ENCODE assay signal across 11 mouse cellular contexts in genomic region chr2:161808086-161808801, GRCm38 (mm10).
A peak's percentile ranks its signal among the peaks of the same experiment; 100 is the strongest.
DNase-seq lines count a peak whose midpoint lies in the region; ATAC-seq and TF ChIP-seq lines count a peak whose summit lies in the region.
"Had no signal": no experiment of that assay in that cellular context is flagged by ENCODE, and none has a peak within 500 bp of the region (broad histone marks: within the 10 kb centered on the region; RNA-seq: fewer than 3 reads in every experiment).

No protein-coding gene starts in this region.

- H3K27ac ChIP-seq in hindbrain, postnatal 0 days = no peak overlapping the region
- no peak overlapping the region for H3K27ac ChIP-seq in hindbrain, embryonic 13.5 days
- H3K27ac ChIP-seq: hindbrain, embryonic 12.5 days had no signal

- no peak for TF ChIP-seq CTCF in hindbrain, postnatal 0 days (IDR thresholded peaks at IDR 0.05; ENCODE audit: low read depth)

- ATAC-seq in hindbrain, postnatal 0 days = no peak
- ATAC-seq in hindbrain, embryonic 13.5 days (ENCODE audit: low FRiP score) = no peak
- no peak for ATAC-seq in erythroid progenitor cell, adult 5-6 weeks (replicated peaks; ENCODE audit: low FRiP score, poor library complexity, severe bottlenecking)
- ATAC-seq: activated CD4-positive, CD25-positive, alpha-beta regulatory T cell, adult 4 months had no signal

- no peak overlapping the region for H3K4me3 ChIP-seq in hindbrain, postnatal 0 days (ENCODE audit: low read length)
- H3K4me3 ChIP-seq in hindbrain, embryonic 13.5 days = no peak overlapping the region
- H3K4me3 ChIP-seq: hindbrain, embryonic 12.5 days had no signal

- H3K4me1 ChIP-seq in hindbrain, postnatal 0 days (ENCODE audit: insufficient read depth, low read length) = no peaks in the 10 kb centered on the region
- peaks cover 9% of the 10 kb centered on the region for H3K4me1 ChIP-seq in hindbrain, embryonic 13.5 days (replicated peaks)

- peak; percentile 12 for DNase-seq in adrenal gland, postnatal 10 days
- DNase-seq in adrenal gland, adult 2 months = no peak
- peak; percentile 50 for DNase-seq in hindbrain, postnatal 0 days (ENCODE audit: low spot score)
- peak; percentile 4 for DNase-seq in ovary, postnatal 36 days (ENCODE audit: low spot score)
- DNase-seq in ovary, postnatal 10 days (ENCODE audit: low spot score) = no peak
- DNase-seq in right cerebral cortex, postnatal 36 days (ENCODE audit: low spot score in 2 of 2) = peak; percentile 41 to 64
- DNase-seq: liver had no signal

- no peaks in the 10 kb centered on the region for H3K9me3 ChIP-seq in hindbrain, postnatal 0 days (ENCODE audit: low read length)
- H3K9me3 ChIP-seq in hindbrain, embryonic 13.5 days = no peaks in the 10 kb centered on the region
- H3K9me3 ChIP-seq: hindbrain, embryonic 12.5 days had no signal

- WGBS in hindbrain, postnatal 0 days = 62% methylated on average over 9 of the region's 9 CpGs
- 80% methylated on average over 9 of the region's 9 CpGs for WGBS in hindbrain, embryonic 13.5 days

- no peaks in the 10 kb centered on the region for H3K27me3 ChIP-seq in hindbrain, postnatal 0 days (ENCODE audit: insufficient read depth, low read length)
- no peaks in the 10 kb centered on the region for H3K27me3 ChIP-seq in hindbrain, embryonic 13.5 days
- H3K27me3 ChIP-seq: hindbrain, embryonic 12.5 days had no signal

- H3K4me2 ChIP-seq in hindbrain, postnatal 0 days (ENCODE audit: low read depth, low read length) = no peak overlapping the region
- no peak overlapping the region for H3K4me2 ChIP-seq in hindbrain, embryonic 13.5 days
- H3K4me2 ChIP-seq: hindbrain, embryonic 12.5 days had no signal

- no peaks in the 10 kb centered on the region for H3K36me3 ChIP-seq in hindbrain, postnatal 0 days (ENCODE audit: insufficient read depth, low read length)
- no peaks in the 10 kb centered on the region for H3K36me3 ChIP-seq in hindbrain, embryonic 13.5 days
- H3K36me3 ChIP-seq: hindbrain, embryonic 12.5 days had no signal

- no peak overlapping the region for H3K9ac ChIP-seq in hindbrain, postnatal 0 days (replicated peaks; ENCODE audit: low read length)
- no peak overlapping the region for H3K9ac ChIP-seq in hindbrain, embryonic 13.5 days
- H3K9ac ChIP-seq: hindbrain, embryonic 12.5 days had no signal

Comparison
In these comparisons a context has a peak if more than half of its experiments do, and no peak if none do; other contexts are left out.
1. DNase-seq: peak in adrenal gland, postnatal 10 days (single experiment), hindbrain, postnatal 0 days (single experiment), ovary, postnatal 36 days (single experiment) and right cerebral cortex, postnatal 36 days (2 of 2); none in adrenal gland, adult 2 months (single experiment) and ovary, postnatal 10 days (single experiment).